Mouse (Mus musculus): Measurements from ENCODE around the gene Hira. TPM values are rescaled to one million over a fixed set of nuclear protein-coding genes. Genes with fewer than 3 reads are reported as not detected.
"Not testable (repeated sequence)": the region's sequence is repeated elsewhere in the genome, so short reads cannot be mapped to it uniquely, and the experiment has no call there.

Hira gene
- total RNA-seq, 2 experiments from 2014 or later: 20.0 to 24.9 TPM

DNA sequence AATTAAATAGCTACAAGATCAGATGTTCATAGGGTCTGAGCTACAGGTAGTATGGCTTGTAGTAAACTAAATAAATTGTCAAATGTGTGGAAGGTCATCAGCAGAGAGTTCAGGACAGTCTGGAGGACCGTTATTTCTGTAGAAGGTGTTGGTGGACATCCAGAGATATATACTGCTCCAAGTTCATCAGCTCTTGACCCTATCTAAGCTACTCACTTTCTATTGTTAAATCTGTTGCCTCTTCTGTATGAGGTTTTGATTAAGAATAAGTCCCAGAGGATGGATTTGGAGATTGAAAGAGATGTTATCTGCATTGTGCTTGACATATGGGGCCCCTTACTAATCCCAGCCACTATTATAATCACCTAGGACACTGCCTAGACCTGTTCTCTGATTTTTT lies 129.9 kb downstream of the Hira start:
- intact Hi-C loops (cut with DNase I): no loop called here
- no peak for DNase-seq

DNA sequence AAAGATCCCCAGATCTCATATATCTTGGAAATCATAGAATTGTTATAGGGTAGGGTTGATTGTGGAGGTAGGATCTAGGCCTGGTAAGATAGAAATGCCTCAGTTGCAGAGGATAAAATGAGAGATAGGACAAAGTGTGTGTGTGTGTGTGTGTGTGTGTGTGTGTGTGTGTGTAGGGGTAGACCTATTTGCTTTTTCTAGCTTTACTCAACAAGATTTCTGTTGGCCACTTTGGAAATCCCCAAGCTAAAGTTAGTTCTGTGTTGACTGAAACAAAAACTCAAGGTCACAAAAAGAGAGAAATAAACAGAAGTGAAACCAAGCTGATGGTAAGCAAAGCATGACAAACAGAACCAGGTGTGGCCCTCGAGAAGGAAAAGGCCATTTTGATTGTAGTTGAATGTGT lies 130.4 kb downstream of the Hira start:
- intact Hi-C loops (cut with DNase I); DNase-seq: not testable (repeated sequence)

DNA sequence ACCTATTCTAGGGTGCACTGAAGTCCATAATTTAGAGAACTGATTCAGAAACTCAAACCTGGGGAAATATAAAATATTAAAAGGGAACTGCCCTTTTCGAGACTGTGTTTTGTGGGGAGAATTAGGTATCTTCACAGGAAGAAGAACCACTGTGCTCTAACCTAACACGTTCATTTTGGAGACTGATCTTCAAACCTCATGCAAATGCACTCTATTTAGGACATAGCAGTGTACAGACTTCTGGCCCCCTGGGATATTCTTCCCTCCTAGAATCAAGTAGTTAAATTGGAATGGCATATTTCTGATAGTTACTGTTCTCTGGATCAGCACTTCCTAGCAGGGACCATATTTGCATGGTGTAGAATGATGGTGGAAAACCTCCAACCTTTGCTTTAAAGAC lies 133.9 kb downstream of the Hira start:
- no peak for DNase-seq
- intact Hi-C loops (cut with DNase I): no loop called here

DNA sequence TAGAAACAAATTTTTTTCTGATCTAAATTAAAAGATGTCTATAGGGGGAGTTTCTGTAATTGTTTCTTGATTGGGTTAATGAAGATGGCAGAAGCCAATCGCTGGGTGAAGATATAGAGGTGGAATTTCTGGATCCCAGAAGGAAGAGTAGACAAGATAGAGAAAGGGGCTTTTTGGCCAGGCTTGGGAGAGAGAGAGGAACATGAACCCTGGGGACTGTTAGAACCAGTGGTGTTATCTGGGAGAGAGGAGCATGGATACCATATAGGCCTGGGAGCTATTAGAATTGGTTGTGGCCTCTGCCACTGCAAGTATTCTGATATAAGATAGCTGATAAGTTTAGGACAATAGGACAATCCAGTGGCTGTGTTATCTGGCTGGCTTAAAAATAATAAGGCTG lies 136.7 kb downstream of the Hira start:
- intact Hi-C loops (cut with DNase I): no loop called here
- DNase-seq: no peak

DNA sequence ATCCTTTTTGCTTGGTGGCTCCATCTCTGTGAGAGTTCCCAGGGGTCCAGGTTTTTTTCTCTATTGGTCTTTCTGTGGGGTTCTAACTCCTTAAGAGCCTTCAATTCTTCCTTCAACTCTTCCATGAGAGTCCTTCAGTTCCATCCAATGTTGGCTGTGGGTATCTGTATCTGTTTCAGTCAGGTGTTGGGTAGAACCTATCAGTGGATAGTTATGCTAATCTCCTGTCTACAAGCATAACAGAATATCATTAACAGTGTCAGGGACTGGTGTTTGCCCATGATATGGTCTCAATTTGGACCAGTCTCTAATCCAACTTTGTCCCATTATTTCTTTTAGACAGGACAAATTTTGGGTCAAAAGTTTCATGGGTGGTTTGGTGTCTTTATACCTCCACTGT lies 137.8 kb downstream of the Hira start:
- no peak for DNase-seq
- intact Hi-C loops (cut with DNase I): no loop called here

Other genes starting within 250 kb of the Hira start
- gene Sept5, start 247.1 kb upstream of the Hira start, total RNA-seq (2021): 1 to 10 TPM; 3.7 to 3.8 TPM
- gene Cldn5, start 100.2 kb upstream of the Hira start, total RNA-seq (2021): 10 to 100 TPM; 37.2 to 45.9 TPM
- 10 to 100 TPM; 48.8 to 58.1 TPM for gene Ufd1, start 65.3 kb upstream of the Hira start, total RNA-seq (2021)
- gene Cdc45, start 65.0 kb upstream of the Hira start, total RNA-seq (2021): 1 to 10 TPM; 2.7 to 3.6 TPM
- 10 to 100 TPM; 21.8 to 25.6 TPM for gene 2510002D24Rik, start 40.5 kb upstream of the Hira start, total RNA-seq (2021)
- 1 to 10 TPM in 1 of 2 experiments, not detected in 1; 2.4 TPM for gene Gm28539, start 40.5 kb upstream of the Hira start, total RNA-seq (2021)
- 10 to 100 TPM; 55.4 to 59.0 TPM for gene Mrpl40, start 175 bp upstream of the Hira start, total RNA-seq (2021)